Mouse (Mus musculus) left cerebral cortex, postnatal 36 days (tissue): ENCODE data around the gene Clip1. TPM values are rescaled to one million over a fixed set of nuclear protein-coding genes. Genes with fewer than 3 reads are reported as not detected.

Experiments used
- total RNA-seq, 2 experiments: library from RNA; stranded (reverse); gene quantifications; 2 replicates each; pipeline ENCODE4 v1.2.3; 2021

Gene Clip1
- total RNA-seq, 2 experiments from 2014 or later = 117 to 144 TPM

Other genes starting within 250 kb of the Clip1 start
- under 1 TPM; 0.57 to 0.63 TPM for gene Lrrc43, start 195.3 kb downstream of the Clip1 start, total RNA-seq
- gene Il31, start 195.1 kb downstream of the Clip1 start, total RNA-seq = not detected
- 1 to 10 TPM in 1 of 2 experiments, under 1 TPM in 1; 0.75 to 1.1 TPM for gene B3gnt4, start 174.2 kb downstream of the Clip1 start, total RNA-seq
- gene Diablo, start 160.4 kb downstream of the Clip1 start, total RNA-seq = 10 to 100 TPM; 29.7 to 35.6 TPM
- 1 to 10 TPM; 3.0 to 7.3 TPM for gene Gm49027, start 159.1 kb downstream of the Clip1 start, total RNA-seq
- 100 to 1,000 TPM in 1 of 2 experiments, 10 to 100 TPM in 1; 93.9 to 101 TPM for gene Vps33a, start 111.6 kb downstream of the Clip1 start, total RNA-seq
- 10 to 100 TPM; 39.5 to 49.0 TPM for gene Zcchc8, start 36.5 kb upstream of the Clip1 start, total RNA-seq
- 10 to 100 TPM; 69.7 to 86.1 TPM for gene Rsrc2, start 64.8 kb upstream of the Clip1 start, total RNA-seq
- gene Kntc1, start 65.1 kb upstream of the Clip1 start, total RNA-seq = 1 to 10 TPM in 1 of 2 experiments, under 1 TPM in 1; 0.84 to 1.2 TPM
- not detected for gene Hcar2, start 180.9 kb upstream of the Clip1 start, total RNA-seq
- 1 to 10 TPM; 1.0 to 1.4 TPM for gene Hcar1, start 195.4 kb upstream of the Clip1 start, total RNA-seq
- 10 to 100 TPM; 67.7 to 70.2 TPM for gene Denr, start 222.6 kb upstream of the Clip1 start, total RNA-seq
- 1 to 10 TPM in 1 of 2 experiments, under 1 TPM in 1; 0.76 to 1.7 TPM for gene Gm43518, start 242.8 kb upstream of the Clip1 start, total RNA-seq
- gene Ccdc62, start 246.1 kb upstream of the Clip1 start, total RNA-seq = 1 to 10 TPM; 2.0 to 4.2 TPM